8 mouse cellular contexts compared by ENCODE assay signal in genomic region chr9:64084231-64084630, GRCm38 (mm10). TPM values are rescaled to one million over a fixed set of nuclear protein-coding genes. Genes with fewer than 3 reads are reported as not detected.
DNase-seq lines count a peak whose midpoint lies in the region; ATAC-seq and TF ChIP-seq lines count a peak whose summit lies in the region.

No protein-coding gene starts in this region.

- H3K36me3 ChIP-seq in forebrain, embryonic 16.5 days (ENCODE audit: control insufficient read depth, insufficient read depth) = no peaks in the 10 kb centered on the region
- H3K36me3 ChIP-seq in hindbrain, embryonic 16.5 days (ENCODE audit: control insufficient read depth, insufficient read depth, low read length) = no peaks in the 10 kb centered on the region
- no peaks in the 10 kb centered on the region for H3K36me3 ChIP-seq in liver, embryonic 14.5 days (replicated peaks; ENCODE audit: control insufficient read depth, insufficient read depth, low read depth)
- no peaks in the 10 kb centered on the region for H3K36me3 ChIP-seq in stomach, embryonic 15.5 days

- no peak for TF ChIP-seq EP300 in liver, embryonic 14.5 days (IDR thresholded peaks at IDR 0.05; ENCODE audit: low read depth)

- no peaks in the 10 kb centered on the region for H3K9me3 ChIP-seq in forebrain, embryonic 16.5 days (ENCODE audit: control insufficient read depth, low read length)
- no peaks in the 10 kb centered on the region for H3K9me3 ChIP-seq in hindbrain, embryonic 16.5 days (ENCODE audit: control insufficient read depth, low read length)
- H3K9me3 ChIP-seq in liver, embryonic 14.5 days (ENCODE audit: control insufficient read depth, low read length) = no peaks in the 10 kb centered on the region
- H3K9me3 ChIP-seq in stomach, embryonic 15.5 days = no peaks in the 10 kb centered on the region

- TF ChIP-seq CTCF in liver, embryonic 14.5 days (IDR thresholded peaks at IDR 0.05; ENCODE audit: low read depth) = no peak

- H3K9ac ChIP-seq in forebrain, embryonic 16.5 days (replicated peaks; ENCODE audit: low read depth, low read length) = peak overlapping the region; percentile 62
- H3K9ac ChIP-seq in hindbrain, embryonic 16.5 days (ENCODE audit: low read depth, low read length) = no peak overlapping the region; the same call in 1 of the 2 replicates
- peak overlapping the region; percentile 93 for H3K9ac ChIP-seq in liver, embryonic 14.5 days (replicated peaks)
- no peak overlapping the region for H3K9ac ChIP-seq in stomach, embryonic 15.5 days

- 34% methylated on average over 7 of the region's 7 CpGs for WGBS in forebrain, embryonic 16.5 days
- WGBS in hindbrain, embryonic 16.5 days = 38% methylated on average over 7 of the region's 7 CpGs
- 35% methylated on average over 7 of the region's 7 CpGs for WGBS in liver, embryonic 14.5 days (ENCODE audit: insufficient replicate concordance)
- whole genome bisulfite sequencing in stomach, embryonic 15.5 days = 49% methylated on average over 7 of the region's 7 CpGs

- peak overlapping the region; percentile 63 for H3K4me2 ChIP-seq in forebrain, embryonic 16.5 days (ENCODE audit: low read length)
- peak overlapping the region; percentile 84 for H3K4me2 ChIP-seq in hindbrain, embryonic 16.5 days (ENCODE audit: low read length)
- H3K4me2 ChIP-seq in liver, embryonic 14.5 days (ENCODE audit: low read depth) = peak overlapping the region; percentile 77
- H3K4me2 ChIP-seq in stomach, embryonic 15.5 days = peak overlapping the region; percentile 93

- DNase-seq in embryo, embryonic 11 days = peak; percentile 28
- DNase-seq in embryo, embryonic 10 days (ENCODE audit: low spot score) = no peak
- DNase-seq in liver, embryonic 14.5 days (ENCODE audit: low read depth in 3 of 3, low spot score in 3 of 3) = no peak
- no peak for DNase-seq in layer of hippocampus, adult 9-11 months
- DNase-seq in left cerebral cortex, postnatal 10 days (ENCODE audit: extremely low spot score in 1 of 2, low spot score in 2 of 2) = no peak

- no peak overlapping the region for H3K27ac ChIP-seq in forebrain, embryonic 16.5 days (ENCODE audit: low read length)
- H3K27ac ChIP-seq in hindbrain, embryonic 16.5 days (ENCODE audit: low read depth, low read length) = no peak overlapping the region
- H3K27ac ChIP-seq in liver, embryonic 14.5 days = peak overlapping the region; percentile 80
- H3K27ac ChIP-seq in stomach, embryonic 15.5 days = peak overlapping the region; percentile 69

- H3K27me3 ChIP-seq in forebrain, embryonic 16.5 days (replicated peaks; ENCODE audit: control insufficient read depth, insufficient read depth, low read length) = 0 out of 2 replicates have a peak, but pooled peaks cover 4% of the 10 kb centered on the region
- peaks cover 7% of the 10 kb centered on the region; the same call in 1 of the 2 replicates for H3K27me3 ChIP-seq in hindbrain, embryonic 16.5 days (replicated peaks; ENCODE audit: control insufficient read depth, insufficient read depth, low read length)
- H3K27me3 ChIP-seq in liver, embryonic 14.5 days (ENCODE audit: control insufficient read depth, insufficient read depth, low read length) = no peaks in the 10 kb centered on the region
- H3K27me3 ChIP-seq in stomach, embryonic 15.5 days (replicated peaks) = no peaks in the 10 kb centered on the region

- ATAC-seq in forebrain, embryonic 16.5 days = no peak
- no peak for ATAC-seq in hindbrain, embryonic 16.5 days
- no peak for ATAC-seq in liver, embryonic 14.5 days (ENCODE audit: insufficient read depth)
- ATAC-seq in stomach, embryonic 15.5 days (ENCODE audit: insufficient read depth, low FRiP score, low read depth) = no peak

- intact Hi-C loops in left cerebral cortex, postnatal 10 days (cut with DNase I) = loop anchor here (10.0 kb wide), 1 partner anchor 89 kb away; no protein-coding TSS in a partner anchor

- peaks cover 12% of the 10 kb centered on the region for H3K4me1 ChIP-seq in forebrain, embryonic 16.5 days (replicated peaks; ENCODE audit: control insufficient read depth, insufficient read depth, low read length)
- peaks cover 11% of the 10 kb centered on the region for H3K4me1 ChIP-seq in hindbrain, embryonic 16.5 days (ENCODE audit: control insufficient read depth, insufficient read depth, low read depth, low read length)
- peaks cover 56 to 63% of the 10 kb centered on the region in 2 experiments for H3K4me1 ChIP-seq in liver, embryonic 14.5 days (replicated peaks; ENCODE audit: control insufficient read depth in 2 of 2, insufficient read depth in 2 of 2, low read length in 1 of 2)
- H3K4me1 ChIP-seq in stomach, embryonic 15.5 days = peaks cover 37% of the 10 kb centered on the region

- peak overlapping the region; percentile 43 for H3K4me3 ChIP-seq in forebrain, embryonic 16.5 days (replicated peaks; ENCODE audit: low read length)
- peak overlapping the region; percentile 39 for H3K4me3 ChIP-seq in hindbrain, embryonic 16.5 days (ENCODE audit: low read length)
- peak overlapping the region; percentile 26 to 75 for H3K4me3 ChIP-seq in liver, embryonic 14.5 days (ENCODE audit: insufficient read depth in 1 of 2, low read depth in 2 of 2, low read length in 2 of 2)
- peak overlapping the region; percentile 42 for H3K4me3 ChIP-seq in stomach, embryonic 15.5 days (replicated peaks)

RNA-seq across cellular contexts. Expression of gene Lctl, which starts 32.7 kb away (rescaled TPM):
- not detected in 2 replicates for polyA plus RNA-seq in forebrain, embryonic 16.5 days (2015; fragmentation: Nextera tagmentation; extraction: Ambion mirVana)
- polyA plus RNA-seq in hindbrain, embryonic 16.5 days (2015; fragmentation: Nextera tagmentation; extraction: Ambion mirVana) = not detected in 2 replicates
- 0.02 TPM in 1 of 2 replicates, not detected in the other for polyA plus RNA-seq in liver, embryonic 14.5 days (2012; rRNA removed)
- polyA plus RNA-seq in liver, embryonic 14.5 days (2014; fragmentation: Nextera tagmentation; extraction: Ambion mirVana) = not detected in 2 replicates
- polyA plus RNA-seq in stomach, embryonic 15.5 days (2015; fragmentation: Nextera tagmentation; extraction: Ambion mirVana) = 0.06 TPM in 1 of 2 replicates, not detected in the other
- total RNA-seq in left cerebral cortex, postnatal 10 days (2021) = not detected

Comparison
In these comparisons a context has a peak if more than half of its experiments do, and no peak if none do; other contexts are left out.
1. H3K27ac ChIP-seq: peak in liver, embryonic 14.5 days (single experiment) and stomach, embryonic 15.5 days (single experiment); none in forebrain, embryonic 16.5 days (single experiment) and hindbrain, embryonic 16.5 days (single experiment).
2. H3K9ac ChIP-seq: peak in forebrain, embryonic 16.5 days (single experiment) and liver, embryonic 14.5 days (single experiment); none in hindbrain, embryonic 16.5 days (single experiment) and stomach, embryonic 15.5 days (single experiment).
3. Peak in every context shown above with its lines, with median percentiles within 50 percentile points of each other: H3K4me2 ChIP-seq and H3K4me3 ChIP-seq.